Mouse (Mus musculus): ENCODE results near the gene Tmed9.

- TF ChIP-seq CTCF (IDR thresholded peaks at IDR 0.05; ENCODE audit: control insufficient read depth, insufficient read depth, insufficient read length) (no peak), MAX (IDR thresholded peaks at IDR 0.05) (no peak), USF1 (IDR thresholded peaks at IDR 0.05; ENCODE audit: low read depth) (no peak), CEBPB (IDR thresholded peaks at IDR 0.05; ENCODE audit: low read depth) (no peak), MYOG (IDR thresholded peaks at IDR 0.05; ENCODE audit: control insufficient read depth, extremely low read depth, insufficient read length) (no peak), MYOD1 (IDR thresholded peaks at IDR 0.05; ENCODE audit: control insufficient read depth, insufficient read length, low read depth) (no peak)
Observed at GRCm38 (mm10) chr13:55543447-55543846, 30.1 kb upstream of the Tmed9 start.
